Mouse (Mus musculus) embryonic facial prominence, embryonic 13.5 days (tissue): ENCODE measurements around the gene Tirap. TPM values are rescaled to one million over a fixed set of nuclear protein-coding genes. Genes with fewer than 3 reads are reported as not detected.
"Not testable (repeated sequence)": the region's sequence is repeated elsewhere in the genome, so short reads cannot be mapped to it uniquely, and the experiment has no call there.

Experiments used
- ATAC-seq: fragments of 200-750 bp; cut with Nextera tagmentation; 2 replicates; pipeline ENCODE4 v1.8.0; 2017; ENCODE audit warnings: low read depth; ENCODE audit not compliant: insufficient number of reproducible peaks, insufficient read depth, low FRiP score, low TSS enrichment
- H3K27ac ChIP-seq: fragments of 300-500 bp; sonication (generic); 2 replicates; pipeline ENCODE4 v1.5.1; 2015; ENCODE audit warnings: moderate library complexity, mild to moderate bottlenecking, inconsistent platforms
- H3K27me3 ChIP-seq: fragments of 300-500 bp; sonication (generic); 2 replicates; pipeline ENCODE4 v1.6.1; 2015; ENCODE audit warnings: mild to moderate bottlenecking, inconsistent platforms
- H3K36me3 ChIP-seq: fragments of 300-500 bp; sonication (generic); 2 replicates; pipeline ENCODE4 v1.6.1; 2015; ENCODE audit warnings: mild to moderate bottlenecking, inconsistent platforms
- H3K4me1 ChIP-seq: fragments of 300-500 bp; sonication (generic); 2 replicates; pipeline ENCODE4 v1.6.1; 2015; ENCODE audit warnings: inconsistent platforms
- H3K4me2 ChIP-seq: fragments of 300-500 bp; sonication (generic); 2 replicates; pipeline ENCODE4 v1.6.1; 2015; ENCODE audit warnings: moderate library complexity, mild to moderate bottlenecking, inconsistent platforms
- H3K4me3 ChIP-seq: fragments of 300-500 bp; sonication (generic); 2 replicates; pipeline ENCODE4 v1.5.1; 2015; ENCODE audit warnings: mild to moderate bottlenecking, inconsistent platforms
- H3K9ac ChIP-seq: fragments of 300-500 bp; sonication (generic); 2 replicates; pipeline ENCODE4 v1.6.1; 2015; ENCODE audit warnings: mild to moderate bottlenecking, inconsistent platforms
- H3K9me3 ChIP-seq: fragments of 300-500 bp; sonication (generic); 2 replicates; pipeline ENCODE4 v1.6.1; 2016; ENCODE audit warnings: inconsistent platforms
- WGBS: fragments of 180-500 bp; shearing (Covaris S2); methylation state at CpG from one replicate; pipeline ENCODE4 v1.1.7; 2015; ENCODE audit warnings: mixed read lengths; 5-methylcytosine and 5-hydroxymethylcytosine counted together
- polyA plus RNA-seq: library from polyadenylated mRNA; unstranded; fragments of >200 nt; fragmentation: Nextera tagmentation; extraction: Ambion mirVana; gene quantifications from 2 replicates; pipeline ENCODE4 v1.2.1, GENCODE M21; 2015

Gene Tirap
- polyA plus RNA-seq, 1 experiment from 2014 or later, result 12.4 TPM

DNA sequence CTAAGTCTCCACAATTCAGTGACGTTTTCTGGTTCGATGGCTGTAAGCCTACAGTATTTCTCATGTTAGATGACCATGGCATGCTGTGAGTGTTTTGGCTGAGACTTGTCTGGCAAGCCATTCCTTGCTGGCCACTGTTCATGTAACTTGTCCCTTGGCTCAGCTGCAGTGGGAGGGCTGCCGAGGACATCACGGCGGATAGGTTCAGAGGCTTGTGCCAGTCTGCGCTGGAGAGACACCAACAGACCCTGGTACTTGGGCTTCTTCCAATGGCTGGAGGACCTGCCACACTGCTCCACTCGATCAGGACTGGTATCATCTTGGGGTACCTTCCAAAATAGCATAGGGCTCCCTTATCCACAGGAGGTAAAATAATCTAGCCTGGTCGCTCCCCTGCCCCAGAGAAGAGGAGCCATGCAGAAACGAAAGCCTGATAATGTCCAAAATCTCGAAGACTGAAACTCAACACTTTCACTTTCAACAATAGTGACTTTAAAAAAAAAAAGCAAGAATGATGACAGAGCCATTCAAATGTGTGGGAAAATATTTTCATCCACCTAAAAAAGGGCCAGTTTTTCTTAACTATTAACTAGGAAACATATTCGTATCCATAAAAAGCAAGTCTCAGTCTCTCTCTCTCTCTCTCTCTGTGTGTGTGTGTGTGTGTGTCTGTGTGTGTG lies 36.9 kb downstream of the Tirap start:
- Histone ChIP-seq H3K4me2 (no peak overlapping the region), H3K36me3 (peaks cover 8% of the 10 kb centered on the region), H3K27me3 (no peaks in the 10 kb centered on the region), H3K4me1 (no peaks in the 10 kb centered on the region), H3K4me3 (no peak overlapping the region), H3K9me3 (no peaks in the 10 kb centered on the region), H3K9ac (no peak overlapping the region), H3K27ac (no peak overlapping the region)
- 90% methylated on average over 11 of the region's 11 CpGs for WGBS
- ATAC-seq, result no peak

DNA sequence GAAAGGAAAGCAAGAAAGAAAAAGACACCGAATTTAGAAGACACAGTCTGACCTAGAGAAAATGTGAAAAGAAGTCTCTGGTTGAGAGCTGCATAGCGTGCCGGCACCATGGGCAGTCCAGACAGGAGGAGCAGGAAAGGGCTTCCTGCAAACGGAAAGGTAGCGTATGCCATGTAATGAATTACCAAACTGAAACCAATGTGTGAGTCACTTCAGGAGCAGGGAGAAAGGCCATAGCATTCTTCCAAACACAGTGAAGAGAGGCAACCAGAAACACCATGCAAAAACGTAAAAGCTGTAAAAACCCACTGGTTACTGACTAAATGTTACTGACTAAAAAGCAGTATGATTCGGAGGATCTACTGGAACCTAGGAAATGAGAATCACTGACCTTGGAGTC lies 38.4 kb downstream of the Tirap start:
- Histone ChIP-seq H3K27ac (no peak overlapping the region), H3K4me2 (no peak overlapping the region), H3K9ac (no peak overlapping the region), H3K4me3 (no peak overlapping the region), H3K9me3 (no peaks in the 10 kb centered on the region), H3K36me3 (peaks cover 8% of the 10 kb centered on the region), H3K4me1 (peaks cover 2% of the 10 kb centered on the region), H3K27me3 (no peaks in the 10 kb centered on the region)
- ATAC-seq, result no peak
- 90% methylated on average over 7 of the region's 7 CpGs for WGBS

GRCm38 (mm10) chr9:35160662-35161061 lies 39.4 kb downstream of the Tirap start:
- no peak for ATAC-seq
- no peak overlapping the region for H3K27ac ChIP-seq
- H3K9me3 ChIP-seq, result no peaks in the 10 kb centered on the region
- WGBS, result 63% methylated on average over 2 of the region's 2 CpGs
- H3K9ac ChIP-seq, result no peak overlapping the region
- no peak overlapping the region for H3K4me2 ChIP-seq
- H3K27me3 ChIP-seq, result no peaks in the 10 kb centered on the region
- H3K4me3 ChIP-seq, result no peak overlapping the region
- peaks cover 12% of the 10 kb centered on the region for H3K4me1 ChIP-seq
- peaks cover 8% of the 10 kb centered on the region for H3K36me3 ChIP-seq

GRCm38 (mm10) chr9:35158477-35158876 lies 41.6 kb downstream of the Tirap start:
- peaks cover 12% of the 10 kb centered on the region for H3K4me1 ChIP-seq
- no peaks in the 10 kb centered on the region for H3K9me3 ChIP-seq
- H3K9ac ChIP-seq, result no peak overlapping the region
- no peak for ATAC-seq
- H3K4me2 ChIP-seq, result no peak overlapping the region
- H3K4me3 ChIP-seq, result no peak overlapping the region
- peaks cover 8% of the 10 kb centered on the region for H3K36me3 ChIP-seq
- 66% methylated on average over 3 of the region's 3 CpGs for WGBS
- H3K27me3 ChIP-seq, result no peaks in the 10 kb centered on the region
- H3K27ac ChIP-seq, result no peak overlapping the region

DNA sequence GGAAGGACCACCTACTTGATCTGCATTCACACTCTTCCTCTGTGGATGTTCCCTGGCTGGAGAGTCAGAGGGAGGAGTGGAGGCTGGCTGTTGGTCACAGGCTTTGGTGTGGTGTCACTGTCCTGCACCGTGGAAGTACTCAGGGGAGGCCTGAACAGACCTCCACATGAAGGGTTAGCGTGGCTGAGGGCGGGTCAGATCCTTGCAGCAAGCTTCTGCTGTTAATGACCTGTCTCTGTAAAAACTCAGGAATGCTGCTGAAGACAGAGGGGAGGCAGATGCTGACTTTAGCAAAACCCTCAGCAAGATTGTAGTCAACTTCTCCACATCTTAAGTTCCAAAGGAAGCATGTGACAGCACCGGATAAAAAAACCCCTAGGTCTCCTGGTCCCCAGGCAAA lies 43.2 kb downstream of the Tirap start:
- Histone ChIP-seq H3K27ac (peak overlapping the region; percentile 73), H3K4me1 (peaks cover 12% of the 10 kb centered on the region), H3K27me3 (no peaks in the 10 kb centered on the region), H3K9ac (no peak overlapping the region), H3K9me3 (no peaks in the 10 kb centered on the region), H3K4me2 (no peak overlapping the region), H3K36me3 (0 out of 2 replicates have a peak, but pooled peaks cover under 1% of the 10 kb centered on the region), H3K4me3 (no peak overlapping the region)
- 82% methylated on average over 4 of the region's 4 CpGs for WGBS
- no peak for ATAC-seq

DNA sequence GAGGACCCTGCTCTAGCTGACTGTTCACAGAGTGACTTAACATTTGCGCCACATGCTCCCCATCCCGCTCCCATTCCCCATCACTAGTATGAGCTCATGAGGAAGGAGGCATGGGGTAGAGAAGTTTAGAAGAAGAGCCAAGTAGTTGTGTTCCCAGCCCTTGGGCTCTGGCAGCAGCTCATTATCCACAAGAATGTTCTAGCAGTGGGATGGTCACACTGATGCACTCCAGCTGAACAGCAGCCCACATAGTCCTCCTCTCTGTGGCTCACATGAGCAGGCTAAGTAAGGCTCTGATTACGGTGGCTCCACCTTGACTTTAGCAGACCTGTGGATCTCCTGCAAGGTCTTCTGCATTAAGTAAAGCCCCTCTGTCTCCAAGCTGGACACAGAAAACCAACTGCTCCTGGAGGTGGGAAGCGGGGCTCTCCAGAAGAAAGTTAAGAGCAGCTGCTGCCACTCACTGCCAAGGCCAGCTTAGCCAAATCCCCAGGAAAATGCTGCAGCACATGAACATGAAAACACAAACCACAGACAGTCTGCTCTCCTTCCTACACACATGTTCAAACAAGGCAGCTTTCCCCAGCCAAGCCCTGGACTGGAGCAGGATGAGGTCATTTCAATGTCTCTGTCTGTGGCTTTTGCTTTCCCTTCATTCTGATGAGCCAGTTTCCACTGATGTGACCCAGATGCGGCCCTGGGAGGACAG lies 43.9 kb downstream of the Tirap start:
- Histone ChIP-seq H3K27ac (peak overlapping the region; percentile 73), H3K27me3 (no peaks in the 10 kb centered on the region), H3K4me1 (peaks cover 12% of the 10 kb centered on the region), H3K9ac (no peak overlapping the region), H3K4me3 (no peak overlapping the region), H3K36me3 (no peaks in the 10 kb centered on the region), H3K9me3 (no peaks in the 10 kb centered on the region), H3K4me2 (no peak overlapping the region)
- 0 out of 2 replicates have a peak, but pooled peaks have one; percentile 32 for ATAC-seq
- WGBS, result 81% methylated on average over 5 of the region's 5 CpGs

- Histone ChIP-seq H3K27ac (no peak overlapping the region), H3K27me3 (no peaks in the 10 kb centered on the region), H3K4me3 (no peak overlapping the region), H3K9ac (no peak overlapping the region), H3K4me2 (no peak overlapping the region), H3K4me1 (peaks cover 12% of the 10 kb centered on the region), H3K9me3 (no peaks in the 10 kb centered on the region), H3K36me3 (no peaks in the 10 kb centered on the region)
- 94% methylated on average over 1 of the region's 1 CpGs for WGBS
- ATAC-seq, result no peak
Observed at GRCm38 (mm10) chr9:35152923-35153322, 47.2 kb downstream of the Tirap start.

GRCm38 (mm10) chr9:35148822-35149221 lies 51.3 kb downstream of the Tirap start:
- not testable (repeated sequence) for H3K4me1 ChIP-seq, H3K9me3 ChIP-seq, H3K36me3 ChIP-seq, H3K9ac ChIP-seq, H3K27me3 ChIP-seq, H3K4me2 ChIP-seq, H3K4me3 ChIP-seq, H3K27ac ChIP-seq, ATAC-seq

DNA sequence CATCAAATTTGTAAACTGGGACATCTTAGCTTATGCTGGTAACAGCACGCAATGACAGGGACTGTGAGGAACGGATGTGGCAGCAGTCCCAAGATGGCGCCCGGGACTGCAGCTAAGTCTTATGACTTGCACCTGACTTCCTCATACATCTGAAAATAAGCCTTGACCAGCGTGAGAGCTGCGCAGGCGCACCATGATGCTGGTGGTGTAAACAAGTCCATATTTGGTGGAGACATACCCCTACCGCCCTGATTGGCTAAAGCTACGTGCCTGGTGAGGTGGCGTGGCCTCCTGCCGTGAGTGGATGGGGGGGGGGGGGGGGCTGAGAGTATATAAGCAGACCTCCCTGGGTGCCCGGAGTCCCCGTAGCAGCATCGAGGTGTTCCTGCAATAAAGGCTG lies 52.8 kb downstream of the Tirap start:
- not testable (repeated sequence) for H3K9ac ChIP-seq, H3K4me3 ChIP-seq, H3K4me2 ChIP-seq, ATAC-seq, H3K27ac ChIP-seq, H3K4me1 ChIP-seq, H3K27me3 ChIP-seq, H3K9me3 ChIP-seq, H3K36me3 ChIP-seq
- 94% methylated on average over 14 of the region's 14 CpGs for WGBS

DNA sequence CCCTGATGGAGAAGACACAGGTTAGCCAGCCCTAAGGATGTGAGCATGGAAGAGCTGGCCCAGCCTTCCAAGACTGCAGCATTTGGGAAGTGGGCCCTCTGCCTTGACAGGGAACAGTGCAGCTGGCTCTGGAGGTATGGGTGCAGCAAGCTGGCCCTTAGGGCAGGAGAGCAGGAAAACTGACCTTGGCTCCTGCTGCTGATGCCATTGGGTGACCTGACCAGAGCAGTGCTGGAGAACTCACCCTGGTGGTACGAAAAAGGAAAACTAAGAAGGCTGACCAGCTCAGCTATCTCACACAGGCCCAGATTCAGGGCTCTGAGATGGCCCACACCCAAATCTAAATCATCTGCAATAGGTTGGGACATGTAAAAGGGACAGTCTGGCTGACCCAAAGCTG lies 54.3 kb downstream of the Tirap start:
- H3K4me1 ChIP-seq, result no peaks in the 10 kb centered on the region
- H3K9ac ChIP-seq, result no peak overlapping the region
- 84% methylated on average over 1 of the region's 1 CpGs for WGBS
- H3K4me3 ChIP-seq, result no peak overlapping the region
- H3K9me3 ChIP-seq, result no peaks in the 10 kb centered on the region
- H3K4me2 ChIP-seq, result no peak overlapping the region
- no peak for ATAC-seq
- H3K27me3 ChIP-seq, result no peaks in the 10 kb centered on the region
- H3K36me3 ChIP-seq, result no peaks in the 10 kb centered on the region; the same call in 1 of the 2 replicates
- H3K27ac ChIP-seq, result no peak overlapping the region

GRCm38 (mm10) chr9:35145118-35145517 lies 55.0 kb downstream of the Tirap start:
- H3K4me3 ChIP-seq, result no peak overlapping the region
- H3K27ac ChIP-seq, result no peak overlapping the region
- no peak overlapping the region for H3K4me2 ChIP-seq
- no peak for ATAC-seq
- no peaks in the 10 kb centered on the region for H3K27me3 ChIP-seq
- 87% methylated on average over 9 of the region's 9 CpGs for WGBS
- H3K4me1 ChIP-seq, result no peaks in the 10 kb centered on the region
- no peaks in the 10 kb centered on the region for H3K9me3 ChIP-seq
- no peaks in the 10 kb centered on the region; the same call in 1 of the 2 replicates for H3K36me3 ChIP-seq
- no peak overlapping the region for H3K9ac ChIP-seq

GRCm38 (mm10) chr9:35142221-35142620 lies 57.9 kb downstream of the Tirap start:
- Histone ChIP-seq H3K4me2 (no peak overlapping the region), H3K27ac (no peak overlapping the region), H3K9me3 (no peaks in the 10 kb centered on the region), H3K9ac (no peak overlapping the region), H3K4me3 (no peak overlapping the region), H3K27me3 (no peaks in the 10 kb centered on the region), H3K36me3 (no peaks in the 10 kb centered on the region; the same call in 1 of the 2 replicates), H3K4me1 (no peaks in the 10 kb centered on the region)
- no peak for ATAC-seq
- WGBS, result 59% methylated on average over 2 of the region's 2 CpGs
